Comparison of ENCODE assay signal across 21 mouse cellular contexts in genomic region chr2:163102216-163102615, GRCm38 (mm10). TPM values are rescaled to one million over a fixed set of nuclear protein-coding genes. Genes with fewer than 3 reads are reported as not detected.
DNase-seq lines count a peak whose midpoint lies in the region; ATAC-seq and TF ChIP-seq lines count a peak whose summit lies in the region.
"Had no signal": no experiment of that assay in that cellular context is flagged by ENCODE, and none has a peak within 500 bp of the region (broad histone marks: within the 10 kb centered on the region; RNA-seq: fewer than 3 reads in every experiment).

No protein-coding gene starts in this region.

- no peak for TF ChIP-seq CTCF in thymus, adult 2 months (IDR thresholded peaks at IDR 0.05; ENCODE audit: borderline replicate concordance, control insufficient read depth, extremely low read depth, insufficient read depth, low read length, poor library complexity)

- WGBS in hindbrain, embryonic 15.5 days = 47% methylated on average over 7 of the region's 7 CpGs
- 65% methylated on average over 7 of the region's 7 CpGs for WGBS in hindbrain, embryonic 10.5 days
- WGBS in thymus, adult 2 months = 69% methylated on average over 7 of the region's 7 CpGs

- no peak for TF ChIP-seq POLR2A in thymus, adult 2 months (IDR thresholded peaks at IDR 0.05; ENCODE audit: control insufficient read depth, extremely low read depth, insufficient read depth, low read length, poor library complexity)
- TF ChIP-seq POLR2A in myocyte (IDR thresholded peaks at IDR 0.05; ENCODE audit: insufficient read length, low read depth) = no peak

- no peaks in the 10 kb centered on the region for H3K79me2 ChIP-seq in myocyte (ENCODE audit: control insufficient read depth, insufficient read depth)

- no peak overlapping the region for H3K4me2 ChIP-seq in hindbrain, embryonic 15.5 days
- H3K4me2 ChIP-seq in myocyte (ENCODE audit: low read depth) = peak overlapping the region; percentile 8
- H3K4me2 ChIP-seq: hindbrain, embryonic 12.5 days; neural tube, embryonic 12.5 days had no signal

- H3K9ac ChIP-seq in hindbrain, embryonic 15.5 days = no peak overlapping the region
- H3K9ac ChIP-seq: hindbrain, embryonic 12.5 days; liver, embryonic 14.5 days; neural tube, embryonic 12.5 days had no signal

- H3ac ChIP-seq in myocyte (ENCODE audit: control insufficient read depth, insufficient read length) = no peak overlapping the region

- no peak overlapping the region for H3K27ac ChIP-seq in hindbrain, embryonic 15.5 days (replicated peaks)
- no peak overlapping the region for H3K27ac ChIP-seq in hindbrain, embryonic 10.5 days
- no peak overlapping the region for H3K27ac ChIP-seq in thymus, adult 2 months (ENCODE audit: control insufficient read depth, insufficient read depth, low read length)
- H3K27ac ChIP-seq: gastrocnemius, adult 2 months; hindbrain, embryonic 12.5 days; kidney, postnatal 0 days; liver, embryonic 14.5 days; neural tube, embryonic 12.5 days; stomach, postnatal 0 days had no signal

- no peak overlapping the region for H3K4me3 ChIP-seq in hindbrain, embryonic 15.5 days
- no peak overlapping the region for H3K4me3 ChIP-seq in hindbrain, embryonic 10.5 days
- no peak overlapping the region for H3K4me3 ChIP-seq in thymus, adult 2 months (ENCODE audit: control insufficient read depth, insufficient read depth, low read length)
- no peak overlapping the region for H3K4me3 ChIP-seq in myocyte
- H3K4me3 ChIP-seq: gastrocnemius, adult 2 months; hindbrain, embryonic 12.5 days; neural tube, embryonic 12.5 days had no signal

- no peaks in the 10 kb centered on the region for H3K9me3 ChIP-seq in hindbrain, embryonic 15.5 days
- H3K9me3 ChIP-seq in hindbrain, embryonic 10.5 days = no peaks in the 10 kb centered on the region
- H3K9me3 ChIP-seq: hindbrain, embryonic 12.5 days; neural tube, embryonic 12.5 days had no signal

- H3K4me1 ChIP-seq in hindbrain, embryonic 15.5 days (replicated peaks) = peaks cover 9% of the 10 kb centered on the region
- H3K4me1 ChIP-seq in hindbrain, embryonic 10.5 days (replicated peaks) = peaks cover 42% of the 10 kb centered on the region
- peaks cover 23% of the 10 kb centered on the region for H3K4me1 ChIP-seq in thymus, adult 2 months (replicated peaks; ENCODE audit: control insufficient read depth, insufficient read depth, low read length)

- H3K36me3 ChIP-seq in hindbrain, embryonic 15.5 days = no peaks in the 10 kb centered on the region
- no peaks in the 10 kb centered on the region for H3K36me3 ChIP-seq in hindbrain, embryonic 10.5 days
- H3K36me3 ChIP-seq in thymus, adult 2 months (ENCODE audit: control insufficient read depth, insufficient read depth, low read length) = no peaks in the 10 kb centered on the region
- no peaks in the 10 kb centered on the region for H3K36me3 ChIP-seq in myocyte (ENCODE audit: control insufficient read depth, insufficient read depth)
- H3K36me3 ChIP-seq: hindbrain, embryonic 12.5 days; neural tube, embryonic 12.5 days had no signal

- H3K27me3 ChIP-seq in hindbrain, embryonic 15.5 days = 0 out of 2 replicates have a peak, but pooled peaks cover 7% of the 10 kb centered on the region
- H3K27me3 ChIP-seq in hindbrain, embryonic 10.5 days (ENCODE audit: insufficient read depth, poor library complexity, severe bottlenecking) = peaks cover 64% of the 10 kb centered on the region
- H3K27me3 ChIP-seq in thymus, adult 2 months (ENCODE audit: control insufficient read depth, insufficient read depth, low read length) = no peaks in the 10 kb centered on the region
- H3K27me3 ChIP-seq in myocyte (ENCODE audit: control insufficient read depth, insufficient read depth, insufficient read length) = peaks cover 7% of the 10 kb centered on the region

- ATAC-seq in CD4-positive, CD25-positive, alpha-beta regulatory T cell, adult 4 months = no peak
- ATAC-seq in hindbrain, embryonic 15.5 days (ENCODE audit: low FRiP score, low read depth) = 0 out of 2 replicates have a peak, but pooled peaks have one; percentile 27
- no peak for ATAC-seq in monocyte, adult 5-6 weeks (replicated peaks; ENCODE audit: insufficient number of reproducible peaks, low FRiP score, low TSS enrichment, poor library complexity, severe bottlenecking)

- DNase-seq in CD4-positive, CD25-positive, alpha-beta regulatory T cell, adult 2 months (ENCODE audit: low read depth, low spot score) = peak; percentile 34
- DNase-seq in hindbrain, embryonic 10.5 days (ENCODE audit: low spot score) = no peak
- DNase-seq in thymus, postnatal 14 days = peak; percentile 10
- DNase-seq in thymus, adult 2 months = no peak
- DNase-seq: heart, adult 11 months had no signal

TF ChIP-seq in myocyte, 11 proteins besides CTCF, POLR2A, EP300 and RAD21:
- TF ChIP-seq SRF (IDR thresholded peaks at IDR 0.05; ENCODE audit: control insufficient read depth, insufficient read length, low read depth) = no peak
- TF ChIP-seq E2F4 (IDR thresholded peaks at IDR 0.05; ENCODE audit: insufficient read depth) = no peak
- no peak for TF ChIP-seq USF1 (IDR thresholded peaks at IDR 0.05; ENCODE audit: low read depth)
- TF ChIP-seq CEBPB (IDR thresholded peaks at IDR 0.05; ENCODE audit: insufficient read depth, poor library complexity, severe bottlenecking) = no peak
- TF ChIP-seq TCF12 (IDR thresholded peaks at IDR 0.05; ENCODE audit: insufficient read depth, poor library complexity, severe bottlenecking) = no peak
- TF ChIP-seq MAX (IDR thresholded peaks at IDR 0.05; ENCODE audit: low read depth) = no peak
- no peak for TF ChIP-seq TCF3 (IDR thresholded peaks at IDR 0.05; ENCODE audit: insufficient read length, low read depth)
- no peak for TF ChIP-seq POLR2AphosphoS2 (IDR thresholded peaks at IDR 0.05; ENCODE audit: insufficient read length, low read depth)
- no peak for TF ChIP-seq MYOG (IDR thresholded peaks at IDR 0.05; ENCODE audit: control insufficient read depth in 1 of 3, insufficient read depth in 1 of 3, insufficient read length in 2 of 3, low read depth in 2 of 3)
- TF ChIP-seq REST (IDR thresholded peaks at IDR 0.05; ENCODE audit: insufficient read depth, insufficient read length) = no peak

RNA-seq across cellular contexts. Expression of gene Gtsf1l, which starts 14.6 kb away (rescaled TPM):
- not detected for polyA plus RNA-seq in CD4-positive, CD25-positive, alpha-beta regulatory T cell, adult 4 months (2017; shearing (Covaris generic))
- polyA plus RNA-seq in hindbrain, embryonic 15.5 days (2015; fragmentation: Nextera tagmentation; extraction: Ambion mirVana) = 0.20 TPM in 1 of 2 replicates, not detected in the other
- polyA plus RNA-seq in hindbrain, embryonic 10.5 days (2016; fragmentation: Nextera tagmentation; extraction: Ambion mirVana) = not detected in 2 replicates
- not detected in 2 replicates for polyA plus RNA-seq in thymus, adult 2 months (2012; rRNA removed)
- polyA plus RNA-seq in myocyte (2012; fragmentation: generic; extraction: Trizol) = not detected
- not detected in 3 replicates for total RNA-seq in monocyte, adult 5-6 weeks (2017)
- total RNA-seq: adrenal gland, postnatal 10 days; gastrocnemius, adult 2 months; layer of hippocampus, adult 8-10 months; left cerebral cortex, adult 18-20 months had no signal
- polyA plus RNA-seq: heart, embryonic 16.5 days; hindbrain, embryonic 12.5 days; intestine, embryonic 14.5 days; kidney, postnatal 0 days; limb, embryonic 11.5 days; liver, embryonic 14.5 days; neural tube, embryonic 12.5 days had no signal

RNA-seq across cellular contexts. Expression of gene Mybl2, which starts 47.7 kb away (rescaled TPM):
- polyA plus RNA-seq in CD4-positive, CD25-positive, alpha-beta regulatory T cell, adult 4 months (2017; shearing (Covaris generic)) = 1 to 10 TPM; 3.4 to 4.4 TPM
- 5.3 and 6.7 TPM in 2 replicates for polyA plus RNA-seq in hindbrain, embryonic 15.5 days (2015; fragmentation: Nextera tagmentation; extraction: Ambion mirVana)
- polyA plus RNA-seq in hindbrain, embryonic 10.5 days (2016; fragmentation: Nextera tagmentation; extraction: Ambion mirVana) = 44.5 and 51.0 TPM in 2 replicates
- 29.8 and 44.7 TPM in 2 replicates for polyA plus RNA-seq in thymus, adult 2 months (2012; rRNA removed)
- 5.6 TPM for polyA plus RNA-seq in myocyte (2012; fragmentation: generic; extraction: Trizol)
- total RNA-seq in monocyte, adult 5-6 weeks (2017) = 0.32 to 1.5 TPM in 2 of 3 replicates, not detected in the other
- total RNA-seq: gastrocnemius, adult 2 months had no signal

Comparison
In these comparisons a context has a peak if more than half of its experiments do, and no peak if none do; other contexts are left out.
1. DNase-seq: peak in CD4-positive, CD25-positive, alpha-beta regulatory T cell, adult 2 months (single experiment) and thymus, postnatal 14 days (single experiment); none in hindbrain, embryonic 10.5 days (single experiment) and thymus, adult 2 months (single experiment).